Mouse (Mus musculus) testis, postnatal 14 days (tissue): ENCODE results near the gene Desi2.
"Not testable (repeated sequence)": the region's sequence is repeated elsewhere in the genome, so short reads cannot be mapped to it uniquely, and the experiment has no call there.

Experiments used
- DNase-seq: peaks from one replicate; pipeline ENCODE4 v3.0.0; 2021; ENCODE audit warnings: low spot score

Desi2 gene

DNA sequence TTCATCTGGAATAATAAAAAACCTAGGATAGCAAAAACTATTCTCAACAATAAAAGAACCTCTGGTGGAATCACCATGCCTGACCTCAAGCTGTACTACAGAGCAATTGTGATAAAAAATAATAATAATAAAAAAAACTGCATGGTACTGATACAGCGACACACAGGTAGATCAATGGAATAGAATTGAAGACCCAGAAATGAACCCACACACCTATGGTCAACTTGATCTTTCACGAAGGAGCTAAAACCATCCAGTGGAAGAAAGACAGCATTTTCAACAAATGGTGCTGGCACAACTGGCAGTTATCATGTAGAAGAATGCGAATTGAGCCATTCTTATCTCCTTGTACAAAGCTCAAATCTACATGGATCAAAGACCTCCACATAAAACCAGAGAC, 78.2 kb downstream of the Desi2 start:
- DNase-seq: not testable (repeated sequence)

DNA sequence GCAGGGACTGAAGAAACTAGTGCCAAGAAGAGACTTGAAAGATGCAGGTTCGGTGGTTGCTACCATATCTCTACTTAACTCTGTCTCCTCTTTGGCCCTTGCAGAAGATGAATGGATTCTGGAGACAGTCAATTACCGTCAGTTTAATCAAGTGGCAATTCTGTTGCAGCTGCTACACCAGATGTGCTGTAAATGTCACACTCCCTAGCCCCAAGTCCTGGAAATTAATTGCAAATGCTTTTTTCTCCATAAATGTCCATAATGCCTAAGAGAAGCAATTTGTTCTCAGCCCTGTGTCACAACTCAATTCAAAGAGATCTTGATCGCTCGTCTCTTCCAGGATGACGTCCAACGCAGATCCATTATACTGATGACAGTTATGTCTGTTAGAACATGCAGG, 83.4 kb downstream of the Desi2 start:
- DNase-seq: no peak

DNA sequence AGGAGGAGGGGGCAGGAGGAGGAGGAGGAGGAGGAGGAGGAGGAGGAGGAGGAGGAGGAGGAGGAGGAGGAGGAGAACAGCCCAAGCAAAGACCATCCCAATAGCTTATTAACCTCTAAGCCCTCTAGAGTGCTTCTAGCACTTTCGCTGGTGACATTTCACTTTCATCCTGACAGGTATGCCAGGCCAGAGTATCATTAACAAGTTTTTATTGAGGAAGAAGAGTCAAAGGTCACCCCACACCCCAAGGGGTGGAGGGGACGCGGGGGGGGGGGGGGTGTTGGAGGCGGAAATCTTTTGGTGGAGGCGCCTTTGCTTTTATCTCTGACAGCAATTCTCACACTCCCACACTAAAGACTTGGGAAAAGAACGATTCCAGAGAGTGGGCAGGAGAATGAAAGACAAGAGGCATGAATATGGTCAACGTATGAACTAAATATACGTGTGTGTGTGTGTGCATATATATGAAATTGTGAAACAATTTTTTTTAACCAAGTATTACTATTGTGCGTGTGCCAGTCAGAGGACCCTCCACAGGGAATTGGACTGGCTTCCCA, 88.0 kb downstream of the Desi2 start:
- DNase-seq: no peak

DNA sequence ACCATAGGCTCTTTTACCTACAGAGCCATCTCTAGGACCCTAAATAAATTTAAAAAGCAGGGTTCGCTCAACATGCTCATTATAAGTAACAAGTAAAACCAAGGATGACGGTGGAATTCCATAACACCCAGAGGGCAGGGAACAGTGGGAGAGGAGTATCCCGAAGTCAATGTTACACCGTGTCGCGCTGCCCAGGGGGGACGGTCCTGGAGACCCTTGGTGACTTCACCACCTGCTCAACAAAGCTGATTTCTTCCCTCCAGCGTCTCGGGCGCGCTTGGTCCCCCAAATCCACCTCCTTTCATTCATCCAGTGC, 88.5 kb downstream of the Desi2 start:
- DNase-seq: no peak

DNA sequence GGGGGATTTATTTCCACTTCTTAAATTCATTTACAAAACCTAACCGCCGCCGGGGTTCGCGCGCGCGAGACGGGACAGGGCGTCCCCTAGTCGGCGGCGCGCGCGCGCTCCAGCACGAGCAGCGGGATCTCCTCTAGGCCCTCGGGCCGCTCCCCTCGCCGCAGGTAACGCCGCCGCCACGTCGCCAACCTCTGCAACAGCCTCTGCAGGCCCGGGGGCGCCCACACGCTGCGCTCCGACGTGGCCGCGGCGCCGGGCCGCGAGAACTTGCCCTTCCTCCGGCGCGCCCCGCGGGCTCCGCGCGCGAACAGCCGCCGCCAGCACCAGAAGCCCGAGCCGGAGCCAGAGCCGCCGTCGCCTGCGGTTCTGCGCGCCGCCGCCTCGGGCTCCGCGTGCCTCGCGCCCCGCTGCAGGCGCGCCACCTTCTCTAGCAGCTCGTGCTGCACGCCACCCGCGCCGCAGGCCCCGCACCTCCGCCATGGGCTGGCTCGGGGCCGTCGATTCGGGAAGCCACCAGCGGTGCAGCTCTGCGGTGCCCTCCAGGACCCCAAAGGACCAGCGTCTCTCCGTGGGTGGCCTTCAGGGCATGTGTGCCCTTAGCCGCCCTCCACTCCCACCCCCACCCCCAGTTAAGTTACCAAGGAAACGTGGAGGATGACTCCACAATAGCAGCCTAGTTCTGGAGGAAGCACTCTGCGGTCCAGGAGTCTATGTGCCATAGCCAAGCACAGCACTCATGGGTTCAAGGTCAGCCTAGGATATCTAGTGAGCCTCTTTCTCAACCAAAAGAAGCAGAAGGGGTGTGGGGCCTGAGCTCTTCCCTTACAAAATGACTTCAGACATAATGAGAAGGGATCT, 89.1 kb downstream of the Desi2 start:
- peak; percentile 75 for DNase-seq

DNA sequence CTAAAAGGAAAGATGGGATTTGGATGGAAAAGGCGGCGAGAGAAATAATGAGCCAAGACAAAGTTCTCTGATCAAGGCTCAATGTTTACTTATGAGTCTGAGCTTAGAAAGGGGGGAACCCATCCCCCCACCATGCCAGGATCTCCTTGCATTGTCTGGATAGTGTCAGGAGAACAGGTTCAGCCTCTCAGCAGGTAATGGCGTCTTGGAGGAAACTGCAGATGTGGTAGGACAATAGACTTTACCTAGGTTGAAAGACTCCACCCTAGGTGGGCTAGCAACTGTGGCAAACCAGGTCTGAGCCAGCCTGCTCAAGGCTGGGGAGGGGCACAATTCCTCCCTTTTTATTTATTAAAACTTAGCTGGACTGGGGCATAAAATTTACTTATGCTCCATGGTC, 96.1 kb downstream of the Desi2 start:
- not testable (repeated sequence) for DNase-seq

DNA sequence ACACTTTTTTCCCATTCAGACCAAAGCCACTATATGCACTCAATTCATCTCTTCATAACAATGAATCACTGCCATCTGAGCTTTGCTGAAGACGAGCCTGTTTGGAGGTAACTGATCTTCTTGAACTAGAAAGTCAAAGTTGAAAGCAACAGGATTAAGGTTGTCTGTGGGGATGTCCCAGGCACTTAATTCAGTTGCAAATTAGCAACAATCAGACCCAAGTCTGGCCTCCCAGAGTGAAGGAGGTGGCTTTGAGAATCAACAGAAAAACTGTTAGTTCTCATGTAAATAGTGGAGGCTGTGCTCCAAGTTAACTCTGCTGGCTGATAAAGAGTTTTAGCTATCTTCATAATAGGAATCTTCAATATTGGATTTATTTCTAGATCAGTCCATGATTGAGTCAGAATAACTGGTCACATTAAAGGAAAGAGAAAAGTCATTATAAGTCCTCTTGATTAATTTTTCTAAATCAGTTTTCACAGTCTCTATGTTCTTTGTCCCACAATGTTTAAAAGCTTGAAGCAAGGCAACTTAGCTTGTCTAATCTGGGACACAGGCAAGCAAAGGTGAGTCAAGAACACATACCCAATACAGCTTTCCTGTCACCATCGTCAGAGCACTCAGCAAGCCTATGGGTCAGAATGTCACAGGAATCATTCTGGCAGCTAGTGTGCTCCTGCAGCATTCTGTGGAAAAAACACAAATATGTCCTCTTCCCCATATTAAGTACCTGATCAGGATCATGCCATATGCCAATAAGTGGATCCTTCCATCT, 96.9 kb downstream of the Desi2 start:
- no peak for DNase-seq

DNA sequence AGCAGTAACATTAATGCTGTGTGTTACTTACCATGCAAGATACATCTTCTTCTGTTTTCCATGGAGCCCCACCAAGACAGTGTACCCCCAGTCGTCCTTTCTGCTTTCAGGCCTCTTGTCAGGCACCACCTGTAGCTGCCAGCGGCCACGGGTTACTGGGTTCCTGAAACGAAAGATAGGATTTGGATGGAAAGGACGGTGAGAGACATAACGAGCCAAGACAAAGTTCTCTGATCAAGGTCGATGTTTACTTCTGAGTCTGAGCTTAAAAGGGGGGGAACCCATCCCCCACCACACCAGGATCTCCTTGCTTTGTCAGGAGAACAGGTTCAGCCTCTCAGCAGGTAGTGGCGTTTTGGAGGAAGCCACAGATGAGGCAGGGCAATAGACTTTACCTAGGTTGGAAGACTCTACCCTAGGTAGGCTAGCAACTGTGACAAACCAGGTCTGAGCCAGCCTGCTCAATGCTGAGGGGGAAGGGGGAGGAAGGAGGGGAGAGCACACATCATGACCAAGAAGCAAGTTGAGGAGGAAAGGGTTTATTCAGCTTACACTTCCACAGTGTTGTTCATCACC, 100.5 kb downstream of the Desi2 start:
- no peak for DNase-seq

DNA sequence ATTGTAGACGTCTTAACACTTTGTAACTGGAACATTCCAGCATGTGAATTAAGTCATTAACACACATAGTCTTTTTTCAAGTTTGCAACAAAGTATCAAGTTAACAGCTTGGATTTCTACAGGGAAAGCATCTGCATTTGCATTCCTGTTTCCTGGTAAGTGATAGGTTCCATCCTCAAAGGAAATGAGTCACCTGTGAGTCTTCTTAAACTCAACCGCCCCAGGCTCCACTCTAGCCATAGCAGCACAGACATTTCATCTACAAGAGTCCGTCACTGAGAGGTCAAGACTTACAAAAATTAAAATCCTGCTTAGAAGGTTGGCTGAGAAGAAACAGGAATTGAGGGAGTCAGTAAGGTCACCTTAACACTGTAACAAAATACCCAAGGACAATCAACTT, 104.5 kb downstream of the Desi2 start:
- no peak for DNase-seq

DNA sequence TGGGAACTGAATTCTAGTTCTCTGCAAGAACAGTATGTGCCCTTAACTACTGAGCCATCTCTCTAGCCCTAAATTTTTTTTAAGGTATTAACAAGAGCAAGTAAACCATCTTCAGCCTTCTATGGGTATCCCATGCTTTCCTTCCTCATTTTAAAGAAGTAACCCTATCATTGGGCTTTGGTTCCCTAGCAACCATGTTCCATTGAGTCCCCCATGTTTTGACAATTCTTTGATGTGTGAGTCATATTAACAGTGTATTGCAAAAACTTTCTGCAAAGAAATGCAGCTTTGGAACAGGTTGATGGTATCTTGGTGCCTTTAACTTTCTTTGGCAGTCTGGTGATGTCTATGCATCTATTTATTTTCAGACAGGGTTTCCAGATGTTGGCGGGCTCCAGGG, 106.8 kb downstream of the Desi2 start:
- DNase-seq: no peak

DNA sequence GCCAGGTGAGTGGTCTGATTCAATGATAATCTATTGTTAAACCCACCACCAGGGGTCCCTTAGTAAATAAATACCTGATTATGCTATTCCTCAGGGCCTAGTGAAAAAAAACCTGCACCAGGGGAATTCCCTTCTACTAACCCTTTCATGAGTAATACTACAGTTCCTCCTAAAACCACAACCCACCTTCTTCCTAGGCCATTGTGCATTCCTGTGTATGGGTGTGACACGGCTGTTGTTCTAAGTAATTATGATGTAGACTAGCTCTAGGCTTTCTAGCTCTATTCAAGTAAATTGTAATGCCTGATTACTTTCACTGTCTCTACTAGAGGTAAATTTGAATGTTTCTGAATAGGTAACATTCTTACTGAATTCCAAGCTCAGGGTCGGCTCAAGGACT, 114.0 kb downstream of the Desi2 start:
- not testable (repeated sequence) for DNase-seq

DNA sequence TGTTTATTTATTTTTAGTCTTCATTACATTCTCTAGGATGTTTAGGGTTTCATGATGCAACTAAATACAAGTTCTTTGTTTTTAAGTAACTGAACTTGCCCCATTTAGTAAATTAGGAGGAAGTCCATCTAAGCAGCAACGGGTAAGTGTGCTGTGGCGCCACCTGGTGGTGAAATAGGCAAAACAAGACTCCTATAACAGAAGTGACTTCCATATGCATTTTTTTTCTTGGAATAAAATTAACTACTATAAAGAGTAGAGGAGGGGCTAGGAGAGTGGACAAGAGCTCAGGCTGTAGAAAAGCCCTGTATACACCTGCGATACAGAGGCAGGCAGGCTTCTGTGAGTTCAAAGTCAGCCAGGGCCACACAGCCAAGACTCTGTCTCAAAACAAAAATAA, 116.2 kb downstream of the Desi2 start:
- peak; percentile 55 for DNase-seq
